Mouse (Mus musculus) thymus, adult 2 months (tissue): ENCODE data around the gene Akap8l. TPM values are rescaled to one million over a fixed set of nuclear protein-coding genes. Genes with fewer than 3 reads are reported as not detected.
A peak's percentile ranks its signal among the peaks of the same experiment; 100 is the strongest.

ENCODE experiments used
- DNase-seq: peaks from one replicate; pipeline ENCODE4 v3.0.0; 2021
- H3K27ac ChIP-seq: fragments of 200-500 bp; 2 replicates; pipeline ENCODE4 v1.5.1; 2012; ENCODE audit warnings: low read length, control low read depth; ENCODE audit not compliant: control insufficient read depth, insufficient read depth
- H3K27me3 ChIP-seq: fragments of 200-500 bp; 2 replicates; pipeline ENCODE4 v1.6.1; 2012; ENCODE audit warnings: mild to moderate bottlenecking, low read length, moderate library complexity, mixed read lengths; ENCODE audit not compliant: control insufficient read depth, insufficient read depth
- H3K36me3 ChIP-seq: fragments of 200-500 bp; 2 replicates; pipeline ENCODE4 v1.6.1; 2012; ENCODE audit warnings: mild to moderate bottlenecking, low read length, moderate library complexity; ENCODE audit not compliant: control insufficient read depth, insufficient read depth
- H3K4me1 ChIP-seq: fragments of 200-500 bp; replicated peaks from 2 replicates; pipeline ENCODE4 v1.6.1; 2012; ENCODE audit warnings: low read length; ENCODE audit not compliant: control insufficient read depth, insufficient read depth
- H3K4me3 ChIP-seq: fragments of 200-500 bp; 2 replicates; pipeline ENCODE4 v1.5.1; 2012; ENCODE audit warnings: mild to moderate bottlenecking, low read length, control low read depth, moderate library complexity; ENCODE audit not compliant: control insufficient read depth, insufficient read depth
- CTCF ChIP-seq: fragments of 200-500 bp; IDR thresholded peaks from 2 replicates; pipeline ENCODE4 v1.5.1; 2012; ENCODE audit warnings: mild to moderate bottlenecking, control low read depth, low read length, moderate library complexity, borderline replicate concordance; ENCODE audit not compliant: control insufficient read depth, poor library complexity, insufficient read depth; ENCODE audit errors: extremely low read depth
- POLR2A ChIP-seq: fragments of 200-500 bp; IDR thresholded peaks from 2 replicates; pipeline ENCODE4 v1.6.1; 2012; ENCODE audit warnings: mild to moderate bottlenecking, low read length, control low read depth, moderate library complexity; ENCODE audit not compliant: control insufficient read depth, poor library complexity, insufficient read depth; ENCODE audit errors: extremely low read depth
- WGBS: fragments of 180-500 bp; shearing (Covaris S2); methylation state at CpG from one replicate; pipeline ENCODE4 v1.1.7; 2018; 5-methylcytosine and 5-hydroxymethylcytosine counted together
- polyA plus RNA-seq: library from polyadenylated mRNA; depleted of rRNA; stranded (reverse); fragments of >200 nt; gene quantifications from 2 replicates; pipeline ENCODE4 v1.2.3, GENCODE M21; 2012

The Akap8l gene
- polyA plus RNA-seq, 1 experiment: 191 TPM

DNA sequence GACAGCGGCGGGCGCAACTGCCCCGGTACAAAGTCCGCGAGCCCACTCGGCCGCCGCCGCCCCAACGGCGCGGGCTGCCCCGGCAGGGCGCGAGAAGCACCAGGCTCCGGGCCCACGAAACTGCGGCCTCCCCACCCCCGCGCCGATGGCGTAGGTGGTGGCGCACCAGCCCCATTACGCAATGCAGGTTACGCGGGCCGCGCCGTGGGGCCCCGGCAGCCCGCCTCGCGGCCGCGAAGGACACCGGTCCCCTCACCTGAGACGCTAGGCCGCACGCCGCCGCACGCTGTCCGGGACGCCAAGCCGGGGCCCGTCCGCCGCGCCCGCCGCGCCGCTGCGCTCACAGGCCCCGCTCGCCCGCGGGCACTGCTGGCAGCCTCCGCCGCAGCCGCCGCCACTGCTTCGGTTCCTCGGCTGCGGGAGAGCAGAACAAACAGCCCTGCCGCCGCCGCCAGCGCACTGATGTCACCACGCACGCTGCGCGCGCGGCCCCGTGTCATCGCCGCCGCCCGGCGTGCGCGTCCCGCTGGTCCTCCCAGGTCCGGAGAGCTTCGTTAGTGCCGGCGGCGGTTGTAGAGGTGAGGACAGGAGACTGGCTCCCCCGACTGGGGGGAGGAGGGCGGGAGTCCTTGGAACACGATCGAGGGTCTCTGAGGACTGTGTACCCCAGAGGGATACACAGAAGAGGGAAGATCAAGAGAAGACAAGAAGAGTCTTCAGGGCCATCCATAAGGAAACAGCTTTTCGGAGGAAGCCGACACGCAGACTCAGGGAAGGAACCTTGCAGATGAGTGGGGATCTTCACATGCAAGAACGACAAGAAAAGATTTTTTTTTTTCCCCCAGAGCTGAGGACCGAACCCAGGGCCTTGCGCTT, 65.9 kb downstream of the Akap8l start, which contains the start of gene Brd4:
TSS of gene Brd4 (minus strand) at position 461 of the 876 bp plus-strand sequence.
- H3K27me3 ChIP-seq: no peaks in the 10 kb centered on the region
- DNase-seq: peak; percentile 89
- 1% methylated on average over 100 of the region's 100 CpGs for WGBS
- H3K36me3 ChIP-seq: no peaks in the 10 kb centered on the region
- TF ChIP-seq POLR2A (peak; percentile 89), CTCF (no peak; the same call in 1 of the 2 replicates)
- H3K4me1 ChIP-seq: peaks cover 14% of the 10 kb centered on the region
- H3K4me3 ChIP-seq: peak within 1 kb of the TSS; percentile 90
- peak within 1 kb of the TSS; percentile 78 for H3K27ac ChIP-seq

DNA sequence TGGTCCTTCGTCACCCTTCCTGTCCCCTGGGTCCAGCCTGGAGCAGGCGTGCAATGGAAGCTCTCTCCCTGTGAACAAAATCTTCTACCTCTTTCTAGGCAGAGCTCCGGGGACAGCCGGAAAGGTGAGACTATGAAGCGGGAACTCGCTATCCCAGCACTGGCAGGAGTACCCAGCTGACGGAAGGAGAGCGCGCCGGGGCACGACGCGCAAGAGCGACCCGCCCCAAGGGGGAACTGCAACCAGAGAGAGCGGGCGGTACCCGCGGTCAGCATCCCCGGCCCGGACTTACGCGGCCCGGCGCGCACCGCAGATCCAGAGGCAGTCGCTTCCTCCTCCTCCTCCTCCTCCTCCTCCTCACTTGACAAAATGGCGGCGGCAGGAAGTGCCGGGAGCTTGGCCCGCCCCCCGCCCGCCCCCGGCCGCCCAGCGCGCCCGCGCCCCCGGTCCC, 66.6 kb downstream of the Akap8l start:
- Histone ChIP-seq H3K27ac (peak overlapping the region; percentile 78), H3K36me3 (no peaks in the 10 kb centered on the region), H3K27me3 (no peaks in the 10 kb centered on the region), H3K4me3 (peak overlapping the region; percentile 90), H3K4me1 (peaks cover 14% of the 10 kb centered on the region)
- 2% methylated on average over 40 of the region's 41 CpGs for WGBS
- DNase-seq: peak; percentile 60
- TF ChIP-seq POLR2A (peak; percentile 53; the same call in 1 of the 2 replicates), CTCF (peak; percentile 12; the same call in 1 of the 2 replicates)

DNA sequence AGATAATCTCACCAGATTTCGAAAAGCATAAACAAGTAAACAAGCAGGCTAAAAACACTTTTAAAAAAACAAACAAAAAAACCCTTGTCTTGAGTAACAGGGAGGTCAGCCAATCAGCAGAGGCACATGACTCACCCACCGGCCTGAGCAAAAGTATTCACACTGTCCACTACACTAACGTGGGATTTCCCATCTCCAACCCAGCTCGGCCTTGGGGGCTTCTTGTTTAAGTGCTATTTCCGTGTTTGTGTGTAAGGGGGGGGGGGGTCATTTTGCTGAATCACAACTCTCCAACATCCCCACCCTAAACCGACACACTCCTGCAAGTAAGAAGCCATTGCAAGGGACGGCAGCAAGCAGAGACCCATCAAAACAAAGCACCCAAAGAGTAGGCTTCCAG, 67.1 kb downstream of the Akap8l start:
- WGBS: 8% methylated on average over 7 of the region's 7 CpGs
- no peak for TF ChIP-seq CTCF
- TF ChIP-seq POLR2A: no peak
- Histone ChIP-seq H3K27me3 (no peaks in the 10 kb centered on the region), H3K4me3 (peak overlapping the region; percentile 90), H3K27ac (peak overlapping the region; percentile 78), H3K4me1 (peaks cover 14% of the 10 kb centered on the region), H3K36me3 (no peaks in the 10 kb centered on the region)
- DNase-seq: no peak

DNA sequence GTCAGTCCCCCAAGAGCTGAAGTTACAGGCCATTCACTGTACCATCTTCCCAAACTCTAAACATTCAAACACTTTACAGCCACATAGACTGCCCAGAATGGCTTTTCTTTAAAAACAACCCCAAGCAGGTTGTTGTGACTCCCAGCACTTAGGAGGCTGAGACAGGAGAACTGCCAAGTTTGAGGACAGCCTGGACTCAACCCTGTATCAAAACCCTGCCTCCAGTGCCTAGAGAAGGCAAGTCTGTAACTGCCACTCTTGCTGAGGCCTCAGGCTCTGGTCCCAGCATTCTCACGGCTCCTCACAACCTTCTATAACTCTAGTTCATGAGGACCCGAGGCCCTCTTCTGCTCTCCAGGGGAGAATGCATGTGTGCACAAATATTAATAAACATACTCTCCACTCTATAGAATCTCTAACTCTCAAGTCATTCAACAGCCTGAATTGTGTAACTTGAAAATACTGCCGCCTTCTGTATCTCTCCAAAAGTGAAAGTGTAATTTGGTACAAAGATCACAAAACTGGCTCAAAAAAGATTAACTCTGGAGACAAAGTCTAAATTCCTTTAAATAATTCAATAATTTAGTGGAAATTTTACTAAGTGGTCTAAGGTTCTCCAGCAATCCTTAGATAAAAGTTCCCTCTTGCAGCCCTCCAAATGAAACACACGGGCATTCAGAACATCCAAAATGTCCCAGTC, 68.6 kb downstream of the Akap8l start:
- 62% methylated on average over 4 of the region's 4 CpGs for WGBS
- Histone ChIP-seq H3K36me3 (no peaks in the 10 kb centered on the region), H3K27me3 (no peaks in the 10 kb centered on the region), H3K4me3 (no peak overlapping the region), H3K4me1 (peaks cover 14% of the 10 kb centered on the region), H3K27ac (no peak overlapping the region)
- TF ChIP-seq CTCF (no peak), POLR2A (no peak)
- DNase-seq: no peak

DNA sequence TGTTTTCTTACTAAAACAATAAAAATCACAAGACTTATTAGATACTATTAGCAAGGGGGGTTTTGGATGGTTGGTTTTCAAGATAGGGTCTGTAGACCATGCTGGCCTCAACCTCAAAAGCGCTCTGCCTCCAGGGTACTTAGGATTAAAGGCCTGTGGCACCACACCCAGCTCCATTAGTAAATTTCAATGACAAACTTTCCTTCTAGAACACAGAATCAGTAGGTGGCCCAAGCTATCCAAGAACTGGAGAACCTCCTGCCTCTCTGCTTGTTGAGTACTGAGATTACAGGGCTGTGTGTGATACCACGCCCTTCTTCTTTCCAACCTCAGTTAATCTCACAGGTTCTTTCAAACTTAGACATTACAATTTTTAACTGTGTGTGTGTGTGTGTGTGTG, 69.3 kb downstream of the Akap8l start:
- no peak overlapping the region for H3K27ac ChIP-seq
- peaks cover 14% of the 10 kb centered on the region for H3K4me1 ChIP-seq
- H3K36me3 ChIP-seq: no peaks in the 10 kb centered on the region
- TF ChIP-seq POLR2A (no peak), CTCF (no peak)
- no peak for DNase-seq
- H3K4me3 ChIP-seq: no peak overlapping the region
- no peaks in the 10 kb centered on the region for H3K27me3 ChIP-seq
- WGBS: 93% methylated on average over 2 of the region's 2 CpGs

DNA sequence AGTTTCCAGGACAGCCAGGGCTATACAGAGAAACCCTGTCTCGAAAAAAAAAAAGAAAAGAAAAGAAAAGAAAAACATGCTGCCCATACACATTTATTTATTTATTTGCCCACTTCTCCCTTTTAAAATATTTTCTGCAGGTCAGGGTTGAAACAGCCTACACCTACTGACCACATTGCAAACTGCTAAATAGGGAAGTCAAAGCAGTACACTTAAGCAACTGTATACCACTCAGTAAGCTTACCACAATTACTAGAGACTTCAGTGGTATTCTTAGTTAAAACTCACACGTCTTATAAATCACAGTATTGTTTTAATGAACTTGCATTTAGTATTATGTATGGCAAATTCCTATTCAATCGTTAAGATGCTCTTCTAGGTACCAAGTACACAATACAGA, 69.8 kb downstream of the Akap8l start:
- no peak for DNase-seq
- TF ChIP-seq CTCF (no peak), POLR2A (no peak)
- H3K4me1 ChIP-seq: peaks cover 14% of the 10 kb centered on the region
- WGBS: 49% methylated on average over 3 of the region's 3 CpGs
- H3K36me3 ChIP-seq: no peaks in the 10 kb centered on the region
- no peak overlapping the region for H3K4me3 ChIP-seq
- H3K27me3 ChIP-seq: no peaks in the 10 kb centered on the region
- H3K27ac ChIP-seq: no peak overlapping the region

DNA sequence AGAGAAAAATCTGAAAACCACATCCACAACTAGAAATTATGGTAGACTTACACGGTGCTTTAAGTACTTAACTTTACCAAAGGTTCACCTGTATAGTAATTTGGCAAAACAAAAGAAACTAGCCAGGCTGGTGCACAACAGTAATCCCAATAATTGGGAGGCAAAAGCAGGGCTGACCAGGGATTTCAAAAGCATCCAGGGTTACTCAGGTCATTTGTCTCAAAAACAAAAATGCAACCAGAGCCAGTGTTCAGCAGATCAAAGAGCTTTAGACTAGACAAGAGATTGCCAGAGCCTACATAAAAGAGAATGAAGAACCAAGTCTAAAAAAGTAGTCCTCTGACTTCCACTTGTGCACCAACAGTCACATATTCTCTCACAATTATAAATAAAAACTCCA, 73.2 kb downstream of the Akap8l start:
- Histone ChIP-seq H3K36me3 (no peaks in the 10 kb centered on the region), H3K27ac (no peak overlapping the region), H3K4me1 (peaks cover 9% of the 10 kb centered on the region), H3K27me3 (no peaks in the 10 kb centered on the region), H3K4me3 (no peak overlapping the region)
- no peak for DNase-seq
- WGBS: 12% methylated on average over 1 of the region's 1 CpGs
- TF ChIP-seq POLR2A: no peak
- TF ChIP-seq CTCF: no peak
